In the genomic region with DNA sequence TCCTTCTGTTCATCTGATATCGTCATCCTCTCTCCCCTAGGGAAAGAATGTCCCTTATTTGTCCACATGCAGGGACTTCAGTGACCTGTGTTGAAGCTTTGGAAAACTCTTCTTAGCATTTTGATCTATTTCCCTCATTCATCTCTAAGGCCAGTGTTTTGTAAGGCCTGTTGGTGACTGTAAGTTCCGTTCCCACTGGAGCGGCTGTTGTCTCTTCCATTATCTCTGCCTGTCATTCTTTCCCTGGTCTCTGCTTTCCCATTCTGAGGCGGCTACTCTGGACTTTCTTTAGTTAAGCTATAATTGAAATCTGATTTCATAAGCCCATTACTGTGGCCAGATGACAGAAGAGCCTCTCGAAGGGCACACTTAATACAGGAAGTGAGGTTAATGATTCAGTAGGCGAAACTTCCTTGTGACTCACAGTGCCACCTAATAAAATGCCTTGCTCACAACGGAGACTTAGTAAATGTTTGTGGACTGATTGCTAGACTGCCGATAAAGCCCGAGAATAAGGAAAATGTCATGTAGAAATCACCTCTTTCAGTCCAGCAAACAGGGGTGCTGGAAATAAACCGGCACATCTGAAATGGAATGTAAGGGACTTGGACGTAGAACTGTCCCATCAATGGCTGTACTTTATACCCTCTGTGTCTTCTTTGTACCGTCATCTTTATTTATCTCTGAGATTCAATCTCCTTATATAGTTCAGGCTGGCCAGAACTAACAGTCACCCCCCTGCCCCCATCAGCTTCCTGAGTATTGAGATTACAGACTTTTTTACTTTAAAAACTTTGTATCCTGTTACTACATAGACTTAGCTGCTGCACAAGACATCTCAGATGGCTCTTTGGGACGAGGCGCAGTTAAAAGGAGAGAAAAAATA, we compare ENCODE assay signal across 15 mouse cellular contexts.
DNase-seq lines count a peak whose midpoint lies in the region; ATAC-seq lines count a peak whose summit lies in the region.
"Had no signal": no experiment of that assay in that cellular context is flagged by ENCODE, and none has a peak within 500 bp of the region (broad histone marks: within the 10 kb centered on the region; RNA-seq: fewer than 3 reads in every experiment).

No protein-coding gene starts in this region.

- no peak overlapping the region for H3K9ac ChIP-seq in heart, embryonic 13.5 days
- H3K9ac ChIP-seq in stomach, embryonic 14.5 days (replicated peaks; ENCODE audit: low read depth, low read length), result no peak overlapping the region
- no peak overlapping the region for H3K9ac ChIP-seq in midbrain, embryonic 13.5 days (replicated peaks)
- H3K9ac ChIP-seq: embryonic facial prominence, embryonic 13.5 days had no signal

- 56% methylated on average over 14 of the region's 14 CpGs for WGBS in heart, embryonic 13.5 days
- WGBS in stomach, embryonic 14.5 days, result 69% methylated on average over 14 of the region's 14 CpGs
- WGBS in midbrain, embryonic 13.5 days, result 91% methylated on average over 14 of the region's 14 CpGs

- no peaks in the 10 kb centered on the region for H3K36me3 ChIP-seq in heart, embryonic 13.5 days
- no peaks in the 10 kb centered on the region for H3K36me3 ChIP-seq in stomach, embryonic 14.5 days (ENCODE audit: control insufficient read depth, insufficient read depth, low read length)
- H3K36me3 ChIP-seq in midbrain, embryonic 13.5 days, result no peaks in the 10 kb centered on the region
- H3K36me3 ChIP-seq: embryonic facial prominence, embryonic 13.5 days; midbrain, embryonic 10.5 days had no signal

- no peak overlapping the region for H3K4me3 ChIP-seq in heart, embryonic 13.5 days
- H3K4me3 ChIP-seq in stomach, embryonic 14.5 days (ENCODE audit: low read depth, low read length), result no peak overlapping the region
- no peak overlapping the region for H3K4me3 ChIP-seq in midbrain, embryonic 13.5 days (replicated peaks)
- H3K4me3 ChIP-seq: embryonic facial prominence, embryonic 13.5 days; midbrain, embryonic 10.5 days had no signal

- peak overlapping the region; percentile 2; the same call in 1 of the 2 replicates for H3K4me2 ChIP-seq in heart, embryonic 13.5 days
- H3K4me2 ChIP-seq in stomach, embryonic 14.5 days (replicated peaks; ENCODE audit: low read depth, low read length), result no peak overlapping the region
- H3K4me2 ChIP-seq in midbrain, embryonic 13.5 days (replicated peaks), result no peak overlapping the region
- H3K4me2 ChIP-seq: embryonic facial prominence, embryonic 13.5 days had no signal

- DNase-seq in heart, adult 9 months (ENCODE audit: low spot score in 2 of 2), result no peak
- DNase-seq in NIH3T3 (ENCODE audit: low read depth), result peak; percentile 3
- peak; percentile 18 to 64 for DNase-seq in lung, adult 18-20 months
- no peak for DNase-seq in cerebellum, postnatal 4 days (ENCODE audit: low spot score in 2 of 2)
- no peak for DNase-seq in layer of hippocampus, adult 11-12 months (ENCODE audit: low spot score)
- DNase-seq: adrenal gland, postnatal 10 days; cerebellum, postnatal 14 days; kidney, adult 18-20 months; right cerebral cortex, postnatal 25 days had no signal

- H3K9me3 ChIP-seq in heart, embryonic 13.5 days, result no peaks in the 10 kb centered on the region
- no peaks in the 10 kb centered on the region for H3K9me3 ChIP-seq in stomach, embryonic 14.5 days (ENCODE audit: control insufficient read depth, low read depth, low read length)
- H3K9me3 ChIP-seq in midbrain, embryonic 13.5 days, result no peaks in the 10 kb centered on the region
- H3K9me3 ChIP-seq: embryonic facial prominence, embryonic 13.5 days; midbrain, embryonic 10.5 days had no signal

- H3K4me1 ChIP-seq in heart, embryonic 13.5 days, result peaks cover 8% of the 10 kb centered on the region; the same call in 1 of the 2 replicates
- H3K4me1 ChIP-seq in stomach, embryonic 14.5 days (ENCODE audit: control insufficient read depth, insufficient read depth, low read length), result no peaks in the 10 kb centered on the region
- no peaks in the 10 kb centered on the region for H3K4me1 ChIP-seq in midbrain, embryonic 13.5 days (replicated peaks)
- H3K4me1 ChIP-seq: embryonic facial prominence, embryonic 13.5 days; midbrain, embryonic 10.5 days had no signal

- ATAC-seq in heart, embryonic 13.5 days (ENCODE audit: extremely low read depth, insufficient number of reproducible peaks, low FRiP score, low TSS enrichment), result no peak
- ATAC-seq in stomach, embryonic 14.5 days (ENCODE audit: insufficient number of reproducible peaks, insufficient read depth, low FRiP score, low read depth), result peak; percentile 69; the same call in 1 of the 2 replicates
- no peak for ATAC-seq in midbrain, embryonic 13.5 days
- ATAC-seq: forebrain, embryonic 16.5 days had no signal

- no peaks in the 10 kb centered on the region for H3K27me3 ChIP-seq in heart, embryonic 13.5 days (replicated peaks)
- no peaks in the 10 kb centered on the region for H3K27me3 ChIP-seq in stomach, embryonic 14.5 days (ENCODE audit: control insufficient read depth, insufficient read depth, low read length)
- H3K27me3 ChIP-seq in midbrain, embryonic 13.5 days, result no peaks in the 10 kb centered on the region
- H3K27me3 ChIP-seq: embryonic facial prominence, embryonic 13.5 days had no signal

- H3K27ac ChIP-seq in heart, embryonic 13.5 days (replicated peaks), result no peak overlapping the region
- no peak overlapping the region; the same call in 1 of the 2 replicates for H3K27ac ChIP-seq in stomach, embryonic 14.5 days (ENCODE audit: low read length)
- H3K27ac ChIP-seq in midbrain, embryonic 13.5 days, result no peak overlapping the region
- H3K27ac ChIP-seq: embryonic facial prominence, embryonic 13.5 days; midbrain, embryonic 10.5 days had no signal

Comparison
In these comparisons a context has a peak if more than half of its experiments do, and no peak if none do; other contexts are left out.
1. DNase-seq: peak in NIH3T3 (single experiment) and lung, adult 18-20 months (2 of 2); none in heart, adult 9 months (0 of 2), cerebellum, postnatal 4 days (0 of 2) and layer of hippocampus, adult 11-12 months (single experiment).